Mouse (Mus musculus) heart, postnatal 10 days (tissue): Measurements from ENCODE around the gene Sspn. TPM values are rescaled to one million over a fixed set of nuclear protein-coding genes. Genes with fewer than 3 reads are reported as not detected.

Experiments
- DNase-seq, 2 experiments: peaks; one replicate each; pipeline ENCODE4 v3.0.0; 2021
- intact Hi-C: fragments of 180-260 bp; cut with DNase I; formaldehyde crosslinking; loops from one replicate; pipeline ENCODE4 v1.15.1; 2025
- total RNA-seq, 2 experiments: library from RNA; stranded (reverse); gene quantifications; 2 replicates each; pipeline ENCODE4 v1.2.3; 2021

Gene Sspn
- 100 to 1,000 TPM; 122 to 147 TPM for total RNA-seq

DNA sequence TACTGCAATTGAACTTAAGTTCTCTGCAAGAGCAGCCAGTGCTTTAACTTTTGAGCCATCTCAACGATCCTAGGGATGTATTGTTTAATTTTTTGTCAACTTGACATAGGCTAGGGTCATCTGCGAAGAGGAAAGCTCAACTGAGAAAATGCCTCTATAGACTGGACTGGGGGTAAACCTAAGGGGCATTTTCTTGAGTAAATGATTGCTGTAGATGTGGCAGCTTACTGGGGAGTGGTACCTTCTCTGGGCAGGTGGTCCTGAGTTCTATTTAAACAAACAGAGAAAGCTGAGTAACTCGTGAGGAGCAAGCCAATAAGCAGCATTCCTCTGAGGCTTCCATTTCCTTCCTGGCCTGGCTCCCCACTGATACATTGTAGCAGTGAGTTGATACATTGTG is at the start of gene Sspn:
Gene Sspn (plus strand): TSS at position 301 of the 400 bp plus-strand sequence.
- intact Hi-C loops = no loop called here
- DNase-seq = no peak

- intact Hi-C loops = no loop called here
- DNase-seq = no peak
Observed at GRCm38 (mm10) chr6:145883010-145883409, 48.4 kb upstream of the Sspn start.

DNA sequence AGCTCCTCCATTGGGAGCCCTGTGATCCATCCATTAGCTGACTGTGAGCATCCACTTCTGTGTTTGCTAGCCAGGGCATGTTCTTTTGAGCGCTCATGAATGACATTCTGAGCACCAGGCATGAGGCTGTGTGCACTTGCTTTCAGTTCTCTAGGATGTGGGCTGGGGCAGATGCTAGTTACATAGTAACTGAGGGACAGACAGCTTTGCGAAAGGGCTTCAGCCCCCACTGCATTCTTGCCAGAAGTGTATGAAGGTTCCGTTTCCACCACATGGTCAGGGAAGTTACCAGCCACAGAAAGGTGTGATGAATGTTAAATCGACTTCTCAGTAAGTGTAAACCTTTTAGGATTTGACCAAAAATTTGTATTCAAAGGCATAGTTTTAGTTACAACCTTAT is 47.8 kb upstream of the Sspn start:
- DNase-seq = no peak
- intact Hi-C loops = no loop called here

DNA sequence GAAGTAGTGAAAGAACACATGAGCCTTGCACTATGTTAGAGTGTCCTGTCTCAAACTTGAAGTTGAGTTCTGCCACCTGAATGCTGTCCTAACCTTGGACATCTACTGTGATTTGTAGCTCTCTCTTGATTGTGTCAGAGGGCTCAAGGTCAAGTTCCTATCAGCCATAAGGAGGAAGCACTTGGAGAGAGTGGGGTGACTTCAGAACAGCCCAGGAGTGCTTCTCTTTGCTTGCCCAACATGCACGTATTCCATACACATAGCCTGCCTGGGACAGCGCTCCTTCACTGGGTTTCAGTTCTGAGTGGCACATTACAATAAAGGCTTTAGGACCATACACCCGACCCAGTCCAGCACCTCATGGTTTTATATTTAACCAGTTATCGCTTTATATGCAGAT is 46.4 kb upstream of the Sspn start:
- no peak for DNase-seq
- intact Hi-C loops = no loop called here

DNA sequence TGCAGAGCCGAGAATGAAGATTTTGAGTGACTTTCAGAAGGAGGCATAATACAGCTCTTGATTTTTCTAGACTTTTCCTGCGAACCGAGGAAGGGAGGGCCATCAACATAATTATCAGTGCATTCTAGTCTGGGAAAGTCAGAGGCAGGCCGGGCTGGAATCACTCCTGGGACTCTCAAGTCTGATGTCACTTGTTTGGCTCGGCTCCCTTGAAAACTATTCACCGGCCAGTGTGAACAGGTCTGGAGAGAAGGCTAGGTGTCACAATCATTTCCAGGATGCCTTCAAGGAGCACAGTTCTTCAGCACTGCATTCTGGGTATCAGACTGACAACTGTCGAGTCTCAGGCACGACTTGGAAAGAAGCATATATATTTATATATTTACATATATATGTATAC is 45.2 kb upstream of the Sspn start:
- intact Hi-C loops = no loop called here

GRCm38 (mm10) chr6:145887719-145888118 is 43.7 kb upstream of the Sspn start:
- DNase-seq = no peak
- intact Hi-C loops = no loop called here

More for the DNA sequence above, 45.2 kb upstream of the Sspn start:
- peak; percentile 89 to 90 for DNase-seq

DNA sequence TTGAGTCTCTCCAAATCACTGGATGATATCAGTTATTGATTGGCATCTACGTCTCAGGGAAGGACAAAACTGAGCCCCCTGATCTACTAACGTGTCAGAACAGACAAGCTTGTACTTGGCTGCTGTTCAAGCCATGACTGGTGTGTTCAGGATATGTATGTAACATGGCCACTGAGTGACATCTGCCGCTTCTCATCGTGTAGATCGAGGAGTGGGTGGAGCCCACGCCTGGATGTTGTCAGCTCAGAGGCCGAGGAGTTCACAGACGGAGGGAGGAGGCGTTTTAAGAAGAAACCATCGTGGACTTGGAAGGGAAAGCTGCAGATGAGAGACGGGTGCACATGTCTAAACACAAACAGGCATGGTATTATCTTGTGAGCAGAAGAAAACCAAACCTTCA is 39.5 kb upstream of the Sspn start:
- intact Hi-C loops = no loop called here
- no peak for DNase-seq

DNA sequence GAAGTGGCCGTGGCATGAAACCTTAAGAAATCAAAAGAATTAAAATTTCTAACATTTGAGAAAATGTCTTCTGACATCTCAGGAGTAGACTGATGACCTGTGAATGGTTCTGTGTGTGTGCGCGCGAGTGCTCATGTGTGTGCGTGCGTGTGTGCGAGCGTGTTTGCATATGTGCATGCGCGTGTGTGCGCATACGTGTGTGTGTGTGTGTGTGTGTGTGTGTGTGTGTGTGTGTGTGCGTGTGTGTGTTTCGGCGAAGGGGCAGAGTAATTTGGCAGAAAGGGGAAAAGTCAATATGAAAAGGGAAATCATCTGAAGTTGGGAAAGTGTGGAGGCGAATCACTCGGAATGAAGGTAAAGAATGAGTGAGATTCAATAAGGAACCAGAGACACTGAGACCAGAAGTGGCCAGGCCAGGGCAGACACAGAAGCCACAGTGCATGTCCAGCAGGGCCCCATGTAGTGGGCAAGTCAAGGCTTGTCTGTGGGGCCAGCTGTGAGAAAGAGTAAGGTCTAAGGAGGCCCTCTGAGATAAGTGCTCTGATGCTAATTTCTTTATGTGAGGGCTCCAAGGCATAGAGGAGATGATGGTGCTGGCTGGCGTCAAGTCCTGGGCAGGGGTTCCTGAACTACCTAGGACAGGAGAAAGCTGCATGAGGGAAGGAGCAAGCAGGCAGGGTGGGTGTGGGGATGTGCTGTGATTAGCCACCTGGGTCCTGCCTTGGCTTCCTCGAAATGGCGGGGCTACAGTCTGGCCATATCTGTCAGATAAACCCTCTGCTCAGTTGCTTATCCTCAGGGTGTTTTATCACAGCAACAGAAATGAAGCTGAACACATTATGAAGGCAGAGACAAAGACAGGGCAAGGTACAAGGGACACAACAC is 38.8 kb upstream of the Sspn start:
- intact Hi-C loops = no loop called here
- no peak for DNase-seq

- no peak for DNase-seq
- intact Hi-C loops = no loop called here
Observed at GRCm38 (mm10) chr6:145893366-145894021, 37.9 kb upstream of the Sspn start.

GRCm38 (mm10) chr6:145894669-145895342 is 36.6 kb upstream of the Sspn start:
- intact Hi-C loops = no loop called here
- no peak for DNase-seq

DNA sequence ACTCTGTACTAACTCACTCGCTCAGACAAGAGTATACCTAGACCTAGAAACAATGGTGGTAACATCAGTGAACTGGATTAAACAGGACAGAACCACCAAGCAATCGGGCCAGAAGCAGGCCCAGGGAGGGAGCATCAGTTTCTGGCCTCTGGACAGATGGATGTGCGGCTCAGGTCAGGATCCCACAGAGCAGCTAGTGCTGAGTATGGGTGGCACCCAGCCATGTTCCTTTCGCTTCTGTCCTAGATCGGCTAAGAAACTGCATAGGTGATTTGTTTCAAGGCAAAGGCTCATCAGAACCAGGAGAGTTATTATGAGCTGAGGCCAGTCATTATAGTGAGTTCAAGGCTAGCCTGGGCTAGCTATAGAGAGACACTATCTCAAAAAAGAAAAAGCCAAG is 27.3 kb upstream of the Sspn start:
- DNase-seq = no peak
- intact Hi-C loops = no loop called here

DNA sequence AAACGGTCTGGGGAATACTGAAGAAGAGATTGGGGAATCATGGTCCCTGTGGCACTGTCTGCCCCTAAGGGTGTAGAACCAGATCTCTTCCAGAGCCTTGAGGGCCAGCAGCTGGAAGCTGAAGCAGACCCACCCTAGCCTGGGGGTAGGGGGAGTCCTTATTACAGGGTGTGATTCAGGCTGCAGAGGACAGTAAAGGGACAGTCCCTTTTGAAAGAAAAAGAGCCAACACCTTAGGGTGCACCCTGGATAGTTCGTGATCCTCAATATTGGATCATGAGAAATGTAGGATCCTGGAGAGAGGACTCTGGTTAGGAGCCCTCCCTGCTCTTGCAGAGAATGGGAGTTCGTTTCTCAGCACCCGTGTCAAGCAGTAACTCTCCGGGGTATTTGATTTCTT is 26.8 kb upstream of the Sspn start:
- intact Hi-C loops = no loop called here
- DNase-seq = no peak

- intact Hi-C loops = no loop called here
Observed at GRCm38 (mm10) chr6:145906096-145906890, 25.1 kb upstream of the Sspn start.

GRCm38 (mm10) chr6:145909943-145910342 is 21.5 kb upstream of the Sspn start:
- intact Hi-C loops = no loop called here

More at GRCm38 (mm10) chr6:145906096-145906890, 25.1 kb upstream of the Sspn start:
- peak; percentile 18 to 42 for DNase-seq

GRCm38 (mm10) chr6:145910469-145911426 is 20.7 kb upstream of the Sspn start:
- intact Hi-C loops = no loop called here
- DNase-seq = no peak

More at GRCm38 (mm10) chr6:145909943-145910342, 21.5 kb upstream of the Sspn start:
- no peak for DNase-seq

GRCm38 (mm10) chr6:145912232-145912631 is 19.2 kb upstream of the Sspn start:
- DNase-seq = no peak
- intact Hi-C loops = no loop called here

DNA sequence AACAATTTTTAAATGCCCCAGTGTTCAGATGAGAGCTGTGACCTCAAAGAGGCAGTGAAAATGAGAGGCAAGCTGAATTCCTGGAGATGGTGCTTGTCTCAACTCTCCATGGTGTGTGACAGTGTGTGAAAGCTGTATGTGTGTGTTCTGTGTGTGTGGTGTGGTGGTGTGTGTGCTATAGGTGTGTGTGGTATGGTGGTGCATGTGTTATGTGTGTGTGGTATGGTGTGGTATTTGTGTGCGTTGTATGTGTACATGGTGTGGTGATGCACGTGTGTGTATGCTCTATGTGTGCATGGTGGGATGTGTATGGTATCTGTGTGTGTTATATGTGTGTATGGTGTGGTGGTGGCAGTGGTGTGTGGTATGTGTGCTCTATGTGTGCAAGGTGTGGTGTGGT is 16.0 kb upstream of the Sspn start:
- intact Hi-C loops = no loop called here
- no peak for DNase-seq

DNA sequence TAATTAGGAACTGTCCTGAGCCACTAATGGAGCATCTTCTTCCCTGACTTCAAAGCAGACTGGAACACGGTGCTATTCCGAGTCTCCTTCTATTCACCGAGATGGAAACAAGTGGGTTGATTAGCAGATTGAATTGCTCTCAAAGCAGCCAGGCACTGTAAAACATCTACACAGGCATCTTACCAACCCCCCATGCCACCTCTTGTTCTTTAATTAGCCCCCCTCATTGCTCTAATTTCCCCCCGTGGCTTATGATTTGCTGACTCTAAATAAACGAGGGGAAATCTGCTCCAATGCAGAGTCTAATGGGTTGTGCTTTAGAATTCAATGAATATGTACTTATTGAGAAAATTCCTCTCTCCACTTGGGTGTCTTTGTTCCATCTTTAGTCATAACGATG is 15.0 kb upstream of the Sspn start:
- intact Hi-C loops = no loop called here
- no peak for DNase-seq

DNA sequence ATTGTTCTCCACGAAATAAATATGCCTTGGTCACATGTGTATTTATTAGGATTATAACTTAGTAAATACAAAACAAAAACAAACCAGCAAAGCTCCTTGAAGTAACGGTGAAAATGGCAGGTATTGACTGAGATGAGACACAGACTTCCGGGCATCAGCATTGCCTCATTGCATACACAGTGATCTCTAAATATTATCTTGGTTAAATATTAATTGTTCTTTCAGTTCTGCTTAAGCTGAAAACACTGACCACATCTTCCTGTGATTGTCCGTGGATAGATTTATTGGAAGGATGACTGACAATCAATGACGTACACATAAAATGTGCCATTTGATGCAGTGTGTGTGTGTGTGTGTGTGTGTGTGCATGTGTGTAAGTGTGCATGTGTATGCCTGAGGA is 13.2 kb upstream of the Sspn start:
- DNase-seq = no peak
- intact Hi-C loops = no loop called here

GRCm38 (mm10) chr6:145923594-145923993 is 7.8 kb upstream of the Sspn start:
- intact Hi-C loops = no loop called here
- no peak for DNase-seq
